Mouse (Mus musculus) gastrocnemius, postnatal 14 days (tissue): ENCODE data around the gene Rassf7. TPM values are rescaled to one million over a fixed set of nuclear protein-coding genes. Genes with fewer than 3 reads are reported as not detected.
A peak's percentile ranks its signal among the peaks of the same experiment; 100 is the strongest.
"Not testable (repeated sequence)": the region's sequence is repeated elsewhere in the genome, so short reads cannot be mapped to it uniquely, and the experiment has no call there.

ENCODE experiments used
- DNase-seq: peaks from one replicate; pipeline ENCODE4 v3.0.0; 2021; ENCODE audit warnings: mixed read lengths
- intact Hi-C: fragments of 180-260 bp; cut with DNase I; formaldehyde crosslinking; loops from one replicate; pipeline ENCODE4 v1.15.1; 2025; ENCODE audit warnings: low total_unique reads
- total RNA-seq, 2 experiments: library from RNA; stranded (reverse); gene quantifications; 2 replicates each; pipeline ENCODE4 v1.2.3; 2021

The Rassf7 gene
- total RNA-seq, 2 experiments from 2014 or later, result 0.62 to 1.2 TPM

GRCm38 (mm10) chr7:141219558-141220099 is 4.0 kb downstream of the Rassf7 start:
- intact Hi-C loops, result no loop called here
- no peak for DNase-seq

- intact Hi-C loops, result no loop called here
- DNase-seq, result no peak
These were observed 4.7 kb downstream of the Rassf7 start for GRCm38 (mm10) chr7:141220377-141220776.

GRCm38 (mm10) chr7:141221249-141222125 is 5.8 kb downstream of the Rassf7 start:
- intact Hi-C loops, result no loop called here
- DNase-seq, result peak; percentile 97

GRCm38 (mm10) chr7:141222126-141222467 is 6.4 kb downstream of the Rassf7 start:
- DNase-seq, result no peak
- intact Hi-C loops, result no loop called here

GRCm38 (mm10) chr7:141222696-141223215 is 7.1 kb downstream of the Rassf7 start:
- intact Hi-C loops, result no loop called here
- no peak for DNase-seq

- intact Hi-C loops, result no loop called here
- no peak for DNase-seq
These were observed 10.9 kb downstream of the Rassf7 start for GRCm38 (mm10) chr7:141226535-141226934.

- DNase-seq, result no peak
- intact Hi-C loops, result no loop called here
These were observed 12.1 kb downstream of the Rassf7 start for GRCm38 (mm10) chr7:141227796-141228195.

- peak; percentile 91 for DNase-seq
- intact Hi-C loops, result no loop called here
These were observed 12.8 kb downstream of the Rassf7 start, which contains the start of gene Phrf1 for GRCm38 (mm10) chr7:141228279-141229067. Gene Phrf1 (plus strand): TSS chr7:141228784.

GRCm38 (mm10) chr7:141229702-141230101 is 14.0 kb downstream of the Rassf7 start:
- no peak for DNase-seq
- intact Hi-C loops, result no loop called here

GRCm38 (mm10) chr7:141230570-141230969 is 14.9 kb downstream of the Rassf7 start:
- intact Hi-C loops, result no loop called here
- DNase-seq, result no peak

GRCm38 (mm10) chr7:141231111-141231510 is 15.5 kb downstream of the Rassf7 start:
- intact Hi-C loops, result no loop called here
- DNase-seq, result no peak

- intact Hi-C loops, result no loop called here
- DNase-seq, result no peak
These were observed 15.9 kb downstream of the Rassf7 start for GRCm38 (mm10) chr7:141231551-141231950.

- intact Hi-C loops, DNase-seq: not testable (repeated sequence)
These were observed 34.8 kb downstream of the Rassf7 start for GRCm38 (mm10) chr7:141250486-141250885.

GRCm38 (mm10) chr7:141256159-141256558 is 40.5 kb downstream of the Rassf7 start:
- intact Hi-C loops, result no loop called here
- DNase-seq, result no peak

GRCm38 (mm10) chr7:141261480-141261879 is 45.8 kb downstream of the Rassf7 start:
- no peak for DNase-seq
- intact Hi-C loops, result loop anchor here (5.0 kb wide), 1 partner anchor 101 kb away; no protein-coding TSS in a partner anchor

- DNase-seq, result no peak
- intact Hi-C loops, result loop anchor here (5.0 kb wide), 1 partner anchor 99 kb away; no protein-coding TSS in a partner anchor
These were observed 48.0 kb downstream of the Rassf7 start for GRCm38 (mm10) chr7:141263640-141264039.

- no peak for DNase-seq
- intact Hi-C loops, result loop anchor here (5.0 kb wide), 1 partner anchor 98 kb away; no protein-coding TSS in a partner anchor
These were observed 48.5 kb downstream of the Rassf7 start for GRCm38 (mm10) chr7:141264041-141264700.

- DNase-seq, result peak; percentile 37
- intact Hi-C loops, result loop anchor here (5.0 kb wide), 1 partner anchor 97 kb away; no protein-coding TSS in a partner anchor
These were observed 49.2 kb downstream of the Rassf7 start for GRCm38 (mm10) chr7:141264761-141265410.

GRCm38 (mm10) chr7:141265411-141265738 is 49.7 kb downstream of the Rassf7 start:
- intact Hi-C loops, result no loop called here
- no peak for DNase-seq
